Mouse (Mus musculus) left cerebral cortex, postnatal 25 days (tissue): ENCODE measurements around the gene Nr1i2. TPM values are rescaled to one million over a fixed set of nuclear protein-coding genes. Genes with fewer than 3 reads are reported as not detected.
"Not testable (repeated sequence)": the region's sequence is repeated elsewhere in the genome, so short reads cannot be mapped to it uniquely, and the experiment has no call there.

Source experiments
- DNase-seq, 2 experiments: peaks; one replicate each; pipeline ENCODE4 v3.0.0; 2022; ENCODE audit warnings: low spot score in 2 of 2, mixed read lengths in 1 of 2
- intact Hi-C: fragments of 180-260 bp; cut with DNase I; formaldehyde crosslinking; loops from one replicate; pipeline ENCODE4 v1.15.1; 2025
- total RNA-seq, 2 experiments: library from RNA; stranded (reverse); gene quantifications; 2 replicates each; pipeline ENCODE4 v1.2.3; 2021

The Nr1i2 gene
- total RNA-seq, 2 experiments from 2014 or later = not detected

GRCm38 (mm10) chr16:38239729-38240128 lies 54.9 kb downstream of the Nr1i2 start:
- intact Hi-C loops = no loop called here
- DNase-seq = peak; percentile 49 to 57

GRCm38 (mm10) chr16:38236936-38237585 lies 57.6 kb downstream of the Nr1i2 start:
- DNase-seq = no peak
- intact Hi-C loops = no loop called here

- DNase-seq = not testable (repeated sequence)
Observed at GRCm38 (mm10) chr16:38222491-38222890, 72.1 kb downstream of the Nr1i2 start.

GRCm38 (mm10) chr16:38205272-38205671 lies 89.4 kb downstream of the Nr1i2 start:
- intact Hi-C loops = no loop called here
- DNase-seq = no peak

More at GRCm38 (mm10) chr16:38222491-38222890, 72.1 kb downstream of the Nr1i2 start:
- intact Hi-C loops = not testable (repeated sequence)

Other genes with a start within 250 kb of the Nr1i2 start
- 100 to 1,000 TPM; 177 TPM for gene Gsk3b, start 205.8 kb downstream of the Nr1i2 start, total RNA-seq
- 1 to 10 TPM; 1.4 TPM for gene Maats1, start 47.3 kb upstream of the Nr1i2 start, total RNA-seq
- 100 to 1,000 TPM; 116 to 123 TPM for gene Cox17, start 52.2 kb upstream of the Nr1i2 start, total RNA-seq
- 1 to 10 TPM in 1 of 2 experiments, not detected in 1; 1.1 TPM for gene Gm21987, start 52.2 kb upstream of the Nr1i2 start, total RNA-seq
- gene Popdc2, start 67.4 kb upstream of the Nr1i2 start, total RNA-seq = under 1 TPM; 0.21 to 0.50 TPM
- 1 to 10 TPM; 1.2 to 1.3 TPM for gene Pla1a, start 138.3 kb upstream of the Nr1i2 start, total RNA-seq
- gene Adprh, start 157.9 kb upstream of the Nr1i2 start, total RNA-seq = 10 to 100 TPM; 58.3 to 61.1 TPM
- gene Cd80, start 160.7 kb upstream of the Nr1i2 start, total RNA-seq = under 1 TPM; 0.53 to 0.83 TPM
- 10 to 100 TPM; 32.6 to 33.5 TPM for gene Timmdc1, start 227.8 kb upstream of the Nr1i2 start, total RNA-seq